ENCODE assay signal across 35 mouse cellular contexts in genomic region chr1:122501707-122502106, GRCm38 (mm10).
DNase-seq lines count a peak whose midpoint lies in the region; ATAC-seq and TF ChIP-seq lines count a peak whose summit lies in the region.
"Had no signal": no experiment of that assay in that cellular context is flagged by ENCODE, and none has a peak within 500 bp of the region (broad histone marks: within the 10 kb centered on the region; RNA-seq: fewer than 3 reads in every experiment).

No protein-coding gene starts in this region.

- H3K4me2 ChIP-seq in forebrain, postnatal 0 days (ENCODE audit: low read depth) = no peak overlapping the region
- H3K4me2 ChIP-seq in midbrain, embryonic 16.5 days (ENCODE audit: low read length) = no peak overlapping the region
- no peak overlapping the region for H3K4me2 ChIP-seq in midbrain, embryonic 11.5 days
- H3K4me2 ChIP-seq in midbrain, postnatal 0 days (ENCODE audit: low read depth, low read length, poor library complexity, severe bottlenecking) = no peak overlapping the region
- H3K4me2 ChIP-seq: forebrain, embryonic 15.5 days; heart, embryonic 15.5 days; hindbrain, embryonic 12.5 days; intestine, embryonic 15.5 days; limb, embryonic 12.5 days; liver, embryonic 15.5 days; lung, embryonic 14.5 days; midbrain, embryonic 12.5 days had no signal

- no peak overlapping the region for H3K4me3 ChIP-seq in forebrain, postnatal 0 days (ENCODE audit: low read depth, low read length)
- no peak overlapping the region for H3K4me3 ChIP-seq in forebrain, embryonic 10.5 days
- no peak overlapping the region for H3K4me3 ChIP-seq in midbrain, embryonic 16.5 days (ENCODE audit: low read depth, low read length)
- no peak overlapping the region for H3K4me3 ChIP-seq in midbrain, embryonic 11.5 days (ENCODE audit: low read depth, low read length)
- no peak overlapping the region for H3K4me3 ChIP-seq in midbrain, postnatal 0 days (ENCODE audit: low read depth, low read length)
- H3K4me3 ChIP-seq: erythroblast, embryonic 14.5 days; forebrain, embryonic 15.5 days; heart, embryonic 15.5 days; hindbrain, embryonic 12.5 days; intestine, embryonic 15.5 days; layer of hippocampus, adult 2 months; left cerebral cortex, adult 2 months; limb, embryonic 12.5 days; liver, embryonic 15.5 days; midbrain, embryonic 12.5 days; myocyte had no signal

- peak; percentile 45; the same call in 1 of the 2 replicates for ATAC-seq in forebrain, postnatal 0 days
- ATAC-seq in midbrain, embryonic 16.5 days = peak; percentile 72
- no peak for ATAC-seq in midbrain, embryonic 11.5 days (ENCODE audit: low FRiP score)
- peak; percentile 62; the same call in 1 of the 2 replicates for ATAC-seq in midbrain, postnatal 0 days (ENCODE audit: low FRiP score)
- ATAC-seq: activated CD4-positive, CD25-positive, alpha-beta regulatory T cell, adult 4 months; forebrain, embryonic 15.5 days; hindbrain, postnatal 0 days; intestine, embryonic 15.5 days had no signal

- TF ChIP-seq CTCF in forebrain, postnatal 0 days (IDR thresholded peaks at IDR 0.05; ENCODE audit: low read depth) = no peak
- no peak for TF ChIP-seq CTCF in brain, embryonic 14.5 days (IDR thresholded peaks at IDR 0.05; ENCODE audit: borderline replicate concordance, extremely low read depth, insufficient read depth, insufficient read length)
- no peak for TF ChIP-seq CTCF in midbrain, postnatal 0 days (IDR thresholded peaks at IDR 0.05)

- 34% methylated on average over 4 of the region's 4 CpGs for WGBS in forebrain, postnatal 0 days
- 67% methylated on average over 4 of the region's 4 CpGs for WGBS in forebrain, embryonic 10.5 days
- WGBS in midbrain, embryonic 16.5 days = 47% methylated on average over 4 of the region's 4 CpGs
- WGBS in midbrain, embryonic 11.5 days = 79% methylated on average over 4 of the region's 4 CpGs
- WGBS in midbrain, postnatal 0 days = 46% methylated on average over 4 of the region's 4 CpGs

- no peaks in the 10 kb centered on the region for H3K36me3 ChIP-seq in forebrain, postnatal 0 days (ENCODE audit: insufficient read depth)
- H3K36me3 ChIP-seq in forebrain, embryonic 10.5 days (replicated peaks) = no peaks in the 10 kb centered on the region
- H3K36me3 ChIP-seq in midbrain, embryonic 16.5 days (ENCODE audit: control insufficient read depth, insufficient read depth, low read length) = no peaks in the 10 kb centered on the region
- H3K36me3 ChIP-seq in midbrain, embryonic 11.5 days (ENCODE audit: control insufficient read depth, insufficient read depth, low read length) = no peaks in the 10 kb centered on the region
- H3K36me3 ChIP-seq in midbrain, postnatal 0 days (ENCODE audit: insufficient read depth, low read length) = no peaks in the 10 kb centered on the region
- H3K36me3 ChIP-seq: forebrain, embryonic 15.5 days; heart, embryonic 15.5 days; hindbrain, embryonic 12.5 days; intestine, embryonic 15.5 days; limb, embryonic 12.5 days; liver, embryonic 15.5 days; midbrain, embryonic 12.5 days had no signal

- no peaks in the 10 kb centered on the region for H3K27me3 ChIP-seq in forebrain, postnatal 0 days (ENCODE audit: insufficient read depth, low read length)
- H3K27me3 ChIP-seq in forebrain, embryonic 10.5 days (ENCODE audit: poor library complexity, severe bottlenecking) = no peaks in the 10 kb centered on the region
- no peaks in the 10 kb centered on the region for H3K27me3 ChIP-seq in midbrain, embryonic 16.5 days (ENCODE audit: control insufficient read depth, insufficient read depth, low read depth, low read length)
- H3K27me3 ChIP-seq in midbrain, embryonic 11.5 days (ENCODE audit: control insufficient read depth, insufficient read depth, low read length) = no peaks in the 10 kb centered on the region
- no peaks in the 10 kb centered on the region for H3K27me3 ChIP-seq in midbrain, postnatal 0 days (ENCODE audit: insufficient read depth, low read length)
- H3K27me3 ChIP-seq: forebrain, embryonic 15.5 days; heart, embryonic 15.5 days; hindbrain, embryonic 12.5 days; intestine, embryonic 15.5 days; limb, embryonic 12.5 days; liver, embryonic 15.5 days; midbrain, embryonic 12.5 days had no signal

- H3K27ac ChIP-seq in forebrain, postnatal 0 days (ENCODE audit: low read depth, low read length) = no peak overlapping the region
- no peak overlapping the region for H3K27ac ChIP-seq in forebrain, embryonic 10.5 days
- H3K27ac ChIP-seq in midbrain, embryonic 16.5 days (ENCODE audit: low read length) = no peak overlapping the region
- no peak overlapping the region for H3K27ac ChIP-seq in midbrain, embryonic 11.5 days (ENCODE audit: low read depth, low read length)
- no peak overlapping the region for H3K27ac ChIP-seq in midbrain, postnatal 0 days (ENCODE audit: low read depth, low read length)
- H3K27ac ChIP-seq: forebrain, embryonic 15.5 days; heart, embryonic 15.5 days; hindbrain, embryonic 12.5 days; hindbrain, postnatal 0 days; intestine, embryonic 15.5 days; layer of hippocampus, adult 2 months; left cerebral cortex, adult 2 months; limb, embryonic 12.5 days; liver, embryonic 15.5 days; midbrain, embryonic 12.5 days; stomach, postnatal 0 days had no signal

- no peak for TF ChIP-seq POLR2A in brain, embryonic 14.5 days (IDR thresholded peaks at IDR 0.05; ENCODE audit: borderline replicate concordance, extremely low read depth, insufficient read depth, insufficient read length, poor library complexity, severe bottlenecking)

- no peaks in the 10 kb centered on the region for H3K9me3 ChIP-seq in forebrain, postnatal 0 days (ENCODE audit: low read length)
- no peaks in the 10 kb centered on the region for H3K9me3 ChIP-seq in forebrain, embryonic 10.5 days
- H3K9me3 ChIP-seq in midbrain, embryonic 16.5 days (replicated peaks; ENCODE audit: control insufficient read depth, low read length, poor library complexity, severe bottlenecking) = no peaks in the 10 kb centered on the region
- no peaks in the 10 kb centered on the region for H3K9me3 ChIP-seq in midbrain, embryonic 11.5 days (ENCODE audit: control insufficient read depth, low read length)
- H3K9me3 ChIP-seq in midbrain, postnatal 0 days (ENCODE audit: low read length) = no peaks in the 10 kb centered on the region
- H3K9me3 ChIP-seq: forebrain, embryonic 15.5 days; heart, embryonic 15.5 days; hindbrain, embryonic 12.5 days; intestine, embryonic 15.5 days; limb, embryonic 12.5 days; liver, embryonic 15.5 days; midbrain, embryonic 12.5 days had no signal

- peak; percentile 13 for DNase-seq in forebrain, postnatal 0 days
- DNase-seq in forebrain, embryonic 10.5 days (ENCODE audit: extremely low spot score, low spot score) = no peak
- DNase-seq in midbrain, embryonic 11.5 days (ENCODE audit: low spot score, missing footprints) = no peak
- DNase-seq in brain, embryonic 14.5 days (ENCODE audit: low read depth) = peak; percentile 60
- DNase-seq in midbrain, postnatal 0 days (ENCODE audit: low spot score) = no peak
- no peak for DNase-seq in thymus, postnatal 0 days (ENCODE audit: low spot score)
- DNase-seq: adrenal gland, adult 2 months; adrenal gland, postnatal 36 days; B cell, adult 2 months; cerebellum, adult 8-10 months; cerebellum, postnatal 25 days; gastrocnemius, postnatal 10 days; heart, postnatal 36 days; kidney, adult 8-10 months; kidney, postnatal 25 days; lung, embryonic 14.5 days; lung, postnatal 14 days; right cerebral cortex, postnatal 4 days; thymus, adult 18-20 months; thymus, postnatal 36 days had no signal

- no peaks in the 10 kb centered on the region for H3K4me1 ChIP-seq in forebrain, postnatal 0 days (ENCODE audit: insufficient read depth)
- H3K4me1 ChIP-seq in forebrain, embryonic 10.5 days = 0 out of 2 replicates have a peak, but pooled peaks cover 3% of the 10 kb centered on the region
- no peaks in the 10 kb centered on the region; the same call in 1 of the 2 replicates for H3K4me1 ChIP-seq in midbrain, embryonic 16.5 days (ENCODE audit: control insufficient read depth, insufficient read depth, low read length)
- no peaks in the 10 kb centered on the region for H3K4me1 ChIP-seq in midbrain, embryonic 11.5 days (ENCODE audit: control insufficient read depth, insufficient read depth, low read length)
- no peaks in the 10 kb centered on the region for H3K4me1 ChIP-seq in midbrain, postnatal 0 days (ENCODE audit: insufficient read depth, low read length)
- H3K4me1 ChIP-seq: forebrain, embryonic 15.5 days; heart, embryonic 15.5 days; hindbrain, embryonic 12.5 days; intestine, embryonic 15.5 days; limb, embryonic 12.5 days; liver, embryonic 15.5 days; midbrain, embryonic 12.5 days had no signal

- no peak overlapping the region for H3K9ac ChIP-seq in forebrain, postnatal 0 days
- H3K9ac ChIP-seq in midbrain, embryonic 16.5 days (ENCODE audit: low read depth, low read length) = no peak overlapping the region
- no peak overlapping the region for H3K9ac ChIP-seq in midbrain, embryonic 11.5 days (ENCODE audit: low read length)
- no peak overlapping the region for H3K9ac ChIP-seq in midbrain, postnatal 0 days (replicated peaks; ENCODE audit: low read length, poor library complexity, severe bottlenecking)
- H3K9ac ChIP-seq: forebrain, embryonic 15.5 days; heart, embryonic 15.5 days; hindbrain, embryonic 12.5 days; intestine, embryonic 15.5 days; limb, embryonic 12.5 days; liver, embryonic 15.5 days; lung, embryonic 14.5 days; midbrain, embryonic 12.5 days had no signal

Comparison
In these comparisons a context has a peak if more than half of its experiments do, and no peak if none do; other contexts are left out.
1. DNase-seq: peak in forebrain, postnatal 0 days (single experiment) and brain, embryonic 14.5 days (single experiment); none in forebrain, embryonic 10.5 days (single experiment), midbrain, embryonic 11.5 days (single experiment), midbrain, postnatal 0 days (single experiment) and thymus, postnatal 0 days (single experiment).